Mouse (Mus musculus) subcutaneous adipose tissue, adult 2 months (tissue): ENCODE results near the gene Prtn3. TPM values are rescaled to one million over a fixed set of nuclear protein-coding genes. Genes with fewer than 3 reads are reported as not detected.

ENCODE experiments used
- polyA plus RNA-seq: library from polyadenylated mRNA; depleted of rRNA; stranded (reverse); fragments of >200 nt; gene quantifications from 2 replicates; pipeline ENCODE4 v1.2.3, GENCODE M21; 2012; ENCODE audit warnings: low replicate concordance; rRNA removed

The Prtn3 gene
- 9.6 and 15.2 TPM in 2 replicates for polyA plus RNA-seq

DNA sequence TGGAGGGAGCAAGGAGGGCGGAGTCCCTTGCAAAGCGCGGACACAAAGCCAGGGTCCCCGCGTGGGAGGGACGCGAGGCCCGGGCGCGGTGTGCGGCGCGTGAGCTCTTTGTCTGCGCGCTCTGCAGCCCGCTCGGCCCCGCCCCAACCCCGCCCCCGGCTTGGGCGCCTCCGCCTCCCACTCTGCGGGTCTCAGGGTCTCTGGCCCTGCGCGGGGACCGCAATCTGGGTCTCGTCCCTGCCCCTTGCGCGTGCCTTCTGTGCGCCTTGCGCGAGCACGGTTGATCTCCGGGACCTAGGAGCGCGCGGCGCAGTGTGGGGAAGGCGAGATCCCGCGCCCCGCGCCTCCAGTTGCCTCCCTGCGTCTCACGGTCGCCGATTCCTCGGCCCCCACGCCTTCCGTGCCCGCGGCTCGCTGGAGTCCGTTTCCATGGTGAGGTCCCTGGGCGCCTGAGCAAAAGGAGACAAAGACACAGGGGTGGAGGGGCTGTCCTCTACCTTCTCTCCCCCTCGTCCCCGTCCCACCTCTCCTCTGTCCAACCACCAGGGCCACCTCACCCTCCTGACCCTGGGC, at the start of gene Prtn3, which contains the start of gene Plppr3:
Prtn3 (plus strand) TSS at position 187 of the 573 bp plus-strand sequence.
Plppr3 (minus strand) TSS at position 345 of the 573 bp plus-strand sequence.

DNA sequence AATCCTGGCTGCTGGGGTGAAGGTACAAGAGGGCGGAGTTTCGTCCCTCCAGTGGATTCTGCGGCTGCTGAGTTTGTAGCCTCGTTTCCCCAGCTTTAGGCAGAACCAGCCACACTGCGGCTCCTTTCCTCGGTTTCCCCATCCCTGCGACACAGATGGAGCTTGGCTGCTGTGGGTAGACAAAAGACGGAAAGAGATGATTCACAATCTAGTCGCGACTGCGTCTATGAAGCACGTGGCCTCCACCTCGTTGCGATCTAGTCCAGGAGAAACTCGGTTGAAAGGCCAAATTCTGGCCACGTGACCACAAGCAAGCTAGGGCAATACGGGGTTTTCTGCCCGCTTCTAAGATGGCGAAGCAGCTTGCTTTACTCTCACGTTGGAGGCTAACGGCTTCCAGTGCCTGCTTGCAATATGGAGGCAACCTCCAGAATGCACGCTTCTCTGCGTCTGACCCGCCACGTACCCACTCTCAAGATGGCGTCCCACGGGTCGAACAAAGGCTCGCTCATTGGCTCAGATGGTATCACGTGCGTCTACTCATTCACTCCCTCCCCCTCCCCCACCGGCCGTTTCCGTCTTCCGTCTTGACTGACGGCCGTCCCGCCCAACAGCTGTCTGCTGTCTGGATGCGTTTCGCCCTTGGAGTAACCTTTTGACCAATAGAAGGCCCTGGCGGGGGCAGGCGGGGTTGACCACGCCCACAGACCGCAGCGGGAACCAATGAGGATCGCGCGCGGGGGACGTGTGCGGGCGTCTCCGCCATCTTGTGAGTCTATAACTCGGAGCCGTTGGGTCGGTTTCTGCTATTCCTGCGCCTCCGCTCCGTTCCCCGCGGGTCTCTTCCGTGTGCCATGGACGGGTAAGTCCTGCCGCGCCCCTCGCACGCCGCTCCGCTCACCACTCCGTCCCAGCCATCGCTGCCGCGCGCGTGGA, 20.1 kb upstream of the Prtn3 start, which contains the start of gene Ptbp1:
Ptbp1 (plus strand) TSS at position 568 of the 936 bp plus-strand sequence.

DNA sequence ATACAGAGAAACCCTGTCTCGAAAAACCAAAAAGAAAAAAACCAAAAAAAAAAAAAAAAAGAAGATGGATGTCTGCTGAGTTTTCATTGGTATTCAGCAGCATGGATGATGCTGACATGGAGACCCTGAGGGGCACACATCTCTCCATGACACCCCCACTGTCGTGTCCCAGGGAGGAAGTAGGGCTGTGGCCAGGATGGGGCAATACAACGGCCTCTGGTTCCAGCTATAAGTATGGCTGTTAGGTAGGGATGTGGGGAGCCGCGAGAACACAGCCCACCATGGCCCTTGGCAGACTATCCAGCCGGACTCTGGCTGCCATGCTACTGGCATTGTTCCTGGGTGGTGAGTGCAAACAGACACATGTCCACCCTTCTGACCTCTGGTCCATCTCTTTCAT, 11.8 kb downstream of the Prtn3 start, which contains the start of gene Elane:
Elane (plus strand) TSS at position 194 of the 400 bp plus-strand sequence.

DNA sequence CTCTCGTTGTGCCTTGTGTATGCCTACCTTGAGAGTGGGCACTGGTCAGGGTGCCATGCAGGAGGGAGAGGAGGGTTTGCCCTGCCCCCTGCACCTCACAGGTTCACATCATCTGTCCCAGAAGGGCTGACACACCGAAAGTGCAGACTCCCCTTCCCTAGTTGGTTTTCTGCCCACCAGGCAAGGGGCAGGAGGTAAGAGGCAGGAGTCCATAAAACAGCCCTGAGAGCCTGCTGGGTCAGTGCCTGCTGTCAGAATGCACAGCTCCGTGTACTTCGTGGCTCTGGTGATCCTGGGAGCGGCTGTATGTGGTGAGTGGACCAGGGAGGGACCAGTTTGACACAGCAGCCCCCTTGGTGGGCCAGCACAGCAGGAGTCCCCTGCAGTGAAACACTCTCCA, 16.4 kb downstream of the Prtn3 start, which contains the start of gene Cfd:
Cfd (plus strand) TSS at position 184 of the 400 bp plus-strand sequence.

DNA sequence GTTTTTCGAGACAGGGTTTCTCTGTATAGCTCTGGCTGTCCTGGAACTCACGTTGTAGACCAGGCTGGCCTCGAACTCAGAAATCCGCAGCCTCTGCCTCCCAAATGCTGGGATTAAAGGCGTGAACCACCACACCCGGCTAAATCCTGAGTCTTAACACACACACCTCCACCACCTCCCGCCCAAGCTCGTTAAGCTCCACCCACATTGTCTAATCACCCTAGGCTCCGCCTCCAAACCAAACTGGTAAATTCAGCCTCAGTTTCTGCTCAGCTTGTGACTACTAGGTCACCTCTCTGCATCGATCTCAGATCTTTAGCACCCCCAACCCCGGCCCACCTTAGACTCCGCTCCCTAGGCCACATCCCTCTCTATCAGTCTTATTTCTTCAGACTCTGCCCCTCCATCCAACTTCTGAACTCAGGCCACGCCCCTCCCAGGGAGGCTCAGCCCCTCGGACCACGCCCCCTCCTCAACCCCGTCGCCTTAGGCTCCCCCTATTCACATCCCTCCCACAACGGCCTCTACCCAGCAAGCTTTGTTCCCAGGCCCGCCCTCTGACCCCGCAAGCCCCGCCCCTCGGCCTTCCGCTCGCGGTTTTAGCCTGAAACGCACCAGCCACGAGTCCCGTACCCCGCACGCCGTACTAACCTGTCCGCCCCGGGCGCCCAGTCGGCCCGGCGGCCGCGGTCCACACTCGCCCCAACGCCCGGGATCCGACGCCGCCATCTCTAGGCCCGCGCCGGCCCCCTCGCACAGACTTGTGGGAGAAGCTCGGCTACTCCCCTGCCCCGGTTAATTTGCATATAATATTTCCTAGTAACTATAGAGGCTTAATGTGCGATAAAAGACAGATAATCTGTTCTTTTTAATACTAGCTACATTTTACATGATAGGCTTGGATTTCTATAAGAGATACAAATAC, 34.2 kb downstream of the Prtn3 start, which contains the start of gene Med16:
Med16 (minus strand) TSS at position 757 of the 925 bp plus-strand sequence.

DNA sequence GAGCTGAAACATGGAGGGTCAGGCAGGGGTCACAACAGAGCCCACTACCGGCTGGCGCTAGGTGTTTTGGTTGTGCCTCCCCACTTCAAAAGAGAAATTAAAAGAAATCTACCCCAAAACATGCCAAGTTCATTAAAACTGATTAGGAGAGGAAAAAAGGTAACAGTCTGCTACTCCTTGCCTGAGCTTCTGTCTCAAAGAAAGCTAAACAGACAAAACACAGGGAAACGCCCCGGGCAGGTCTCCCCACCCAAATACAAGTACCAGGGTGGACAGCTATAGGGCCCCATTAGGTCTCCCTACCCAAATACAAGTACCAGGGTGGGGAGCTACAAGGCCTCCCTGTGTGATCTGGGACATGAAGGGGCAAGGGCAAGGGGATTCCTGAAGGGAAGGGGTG, 36.3 kb downstream of the Prtn3 start, which contains the start of gene Gm26602:
Gm26602 (plus strand) TSS at position 301 of the 400 bp plus-strand sequence.

DNA sequence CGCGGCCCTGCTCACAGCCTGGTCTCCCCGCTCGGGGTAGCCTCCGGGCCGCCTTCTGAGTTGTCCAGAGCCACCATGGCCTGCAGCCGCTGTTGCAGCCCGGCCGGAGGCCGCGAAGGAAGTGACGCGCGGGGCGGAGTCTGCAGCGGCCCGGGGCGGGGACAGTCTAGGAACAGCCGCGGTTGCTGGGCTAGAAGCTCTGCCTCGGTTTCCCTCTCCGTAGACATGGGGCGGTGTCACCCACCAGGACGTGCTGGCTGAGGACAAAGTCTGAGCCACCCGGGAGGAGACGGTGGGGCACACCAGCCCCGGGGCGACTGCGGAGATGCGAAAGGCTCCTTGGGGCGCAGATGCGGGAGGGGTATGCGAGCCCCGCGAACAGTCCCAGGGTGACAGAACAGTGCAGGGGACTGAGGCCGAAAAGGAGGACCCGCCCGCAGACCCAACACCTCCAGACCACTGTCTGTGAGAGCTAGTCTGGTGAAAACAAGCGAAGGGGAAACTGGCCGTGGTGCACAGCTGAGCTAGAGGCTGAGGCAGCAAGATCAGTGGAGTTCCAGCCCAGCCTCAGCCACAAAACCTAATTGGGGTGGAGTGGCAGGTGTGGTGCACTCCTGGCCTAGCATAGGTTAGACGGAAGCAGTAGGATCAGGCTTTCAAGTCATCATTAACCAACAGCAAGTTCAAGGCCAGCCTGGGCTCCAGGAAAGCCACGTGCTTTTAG, 42.7 kb downstream of the Prtn3 start, which contains the start of gene Kiss1r:
Kiss1r (plus strand) TSS at position 164 of the 724 bp plus-strand sequence.

DNA sequence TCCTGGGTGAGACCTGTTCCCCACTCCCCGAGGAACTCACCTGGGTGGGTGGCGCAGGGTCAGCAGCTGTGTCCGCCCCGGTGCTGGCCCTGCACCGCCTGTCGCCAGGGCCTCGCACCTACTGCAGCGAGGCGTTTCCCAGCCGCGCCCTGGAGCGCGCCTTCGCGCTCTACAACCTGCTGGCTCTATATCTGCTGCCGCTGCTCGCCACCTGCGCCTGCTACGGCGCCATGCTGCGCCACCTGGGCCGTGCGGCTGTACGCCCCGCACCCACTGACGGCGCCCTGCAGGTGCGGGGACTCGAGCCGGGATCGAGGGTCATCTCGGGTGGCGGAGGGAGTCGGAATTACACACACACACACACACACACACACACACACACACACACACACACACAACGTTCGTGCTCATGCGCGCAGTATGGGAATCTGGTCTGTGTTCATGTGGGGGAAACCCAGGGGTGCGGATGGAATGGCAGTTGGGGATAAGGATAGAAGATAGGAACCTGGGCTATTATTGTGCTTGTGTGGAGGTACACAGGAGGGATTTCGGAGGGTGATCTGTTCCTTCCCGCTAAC, 46.8 kb downstream of the Prtn3 start, which contains the start of gene R3hdm4:
R3hdm4 (minus strand) TSS at position 251 of the 578 bp plus-strand sequence.

DNA sequence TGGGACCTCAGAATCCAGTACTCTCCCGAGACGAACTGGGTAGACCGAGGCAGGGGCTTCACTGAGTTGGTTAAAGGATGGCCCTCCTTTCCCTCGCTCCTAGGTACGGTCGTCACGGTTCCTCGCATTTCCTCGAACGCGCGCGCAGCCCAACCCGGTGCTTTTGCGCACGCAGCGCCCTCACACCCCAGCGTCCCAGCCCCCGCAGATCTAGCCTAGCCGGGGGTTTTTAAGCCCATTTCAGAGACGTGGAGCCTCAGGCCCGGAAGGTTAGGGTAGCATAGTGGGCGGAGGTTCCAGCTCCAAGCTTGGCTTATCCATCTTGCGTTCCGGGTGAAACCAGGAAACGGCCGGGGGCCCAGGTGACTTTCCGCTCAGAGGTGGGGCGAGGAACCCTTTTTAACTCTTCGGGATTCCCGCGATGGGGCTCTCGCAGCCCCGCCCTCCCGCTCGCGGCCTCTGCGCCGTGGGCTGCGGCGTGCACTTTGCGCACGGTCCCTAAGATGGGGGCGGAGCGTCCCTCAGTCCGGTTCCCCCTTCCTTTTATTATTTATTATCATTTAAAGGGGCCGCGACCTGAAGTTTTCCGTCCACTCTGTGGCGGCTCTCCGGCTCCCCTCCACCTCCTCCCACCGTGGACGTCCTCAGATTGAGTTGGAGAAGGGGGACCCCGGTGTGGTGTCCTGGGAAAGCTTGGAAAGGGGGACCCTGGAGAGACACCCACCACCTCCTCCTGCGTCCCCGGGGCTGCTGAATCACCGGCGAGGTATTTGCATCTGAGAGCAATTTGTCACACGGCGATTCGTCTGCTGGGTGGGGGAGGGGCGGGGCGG, 52.4 kb downstream of the Prtn3 start, which contains the start of gene Arid3a:
Arid3a (plus strand) TSS at position 553 of the 833 bp plus-strand sequence.

Other genes with a start within 250 kb of the Prtn3 start
- gene Shc2, start 236.6 kb upstream of the Prtn3 start, polyA plus RNA-seq, result 11.9 and 35.3 TPM in 2 replicates
- not detected in 2 replicates for gene Odf3l2, start 228.7 kb upstream of the Prtn3 start, polyA plus RNA-seq
- 0.35 and 0.63 TPM in 2 replicates for gene Madcam1, start 209.9 kb upstream of the Prtn3 start, polyA plus RNA-seq
- 53.3 and 65.9 TPM in 2 replicates for gene Tpgs1, start 205.1 kb upstream of the Prtn3 start, polyA plus RNA-seq
- 199 and 244 TPM in 2 replicates for gene Cdc34, start 192.3 kb upstream of the Prtn3 start, polyA plus RNA-seq
- 0.96 and 1.0 TPM in 2 replicates for gene Gzmm, start 185.5 kb upstream of the Prtn3 start, polyA plus RNA-seq
- gene Bsg, start 170.0 kb upstream of the Prtn3 start, polyA plus RNA-seq, result 629 and 760 TPM in 2 replicates
- 2.0 and 3.2 TPM in 2 replicates for gene Hcn2, start 157.8 kb upstream of the Prtn3 start, polyA plus RNA-seq
- 53.4 and 66.9 TPM in 2 replicates for gene Polrmt, start 127.9 kb upstream of the Prtn3 start, polyA plus RNA-seq
- gene Fgf22, start 119.4 kb upstream of the Prtn3 start, polyA plus RNA-seq, result 0.26 TPM in 1 of 2 replicates, not detected in the other
- gene Rnf126, start 107.5 kb upstream of the Prtn3 start, polyA plus RNA-seq, result 70.2 and 152 TPM in 2 replicates
- 48.7 and 48.9 TPM in 2 replicates for gene Fstl3, start 97.2 kb upstream of the Prtn3 start, polyA plus RNA-seq
- gene Prss57, start 83.5 kb upstream of the Prtn3 start, polyA plus RNA-seq, result 0.17 and 0.19 TPM in 2 replicates
- 79.5 and 127 TPM in 2 replicates for gene Palm, start 80.9 kb upstream of the Prtn3 start, polyA plus RNA-seq
- 0.53 and 9.3 TPM in 2 replicates for gene Misp, start 53.5 kb upstream of the Prtn3 start, polyA plus RNA-seq
- gene Ptbp1, start 20.0 kb upstream of the Prtn3 start, polyA plus RNA-seq, result 143 and 437 TPM in 2 replicates
- gene Plppr3, start 158 bp downstream of the Prtn3 start, polyA plus RNA-seq, result 32.9 and 40.1 TPM in 2 replicates
- 1.6 and 3.3 TPM in 2 replicates for gene Elane, start 11.8 kb downstream of the Prtn3 start, polyA plus RNA-seq
- gene Cfd, start 16.4 kb downstream of the Prtn3 start, polyA plus RNA-seq, result 21,080 and 31,020 TPM in 2 replicates
- 55.6 and 79.3 TPM in 2 replicates for gene Med16, start 34.4 kb downstream of the Prtn3 start, polyA plus RNA-seq
- gene Gm26602, start 36.4 kb downstream of the Prtn3 start, polyA plus RNA-seq, result not detected in 2 replicates
- 9.9 and 10.5 TPM in 2 replicates for gene Kiss1r, start 42.5 kb downstream of the Prtn3 start, polyA plus RNA-seq
- 145 and 176 TPM in 2 replicates for gene R3hdm4, start 46.7 kb downstream of the Prtn3 start, polyA plus RNA-seq
- 3.0 and 9.3 TPM in 2 replicates for gene Arid3a, start 52.6 kb downstream of the Prtn3 start, polyA plus RNA-seq
- gene Wdr18, start 85.7 kb downstream of the Prtn3 start, polyA plus RNA-seq, result 46.4 and 57.2 TPM in 2 replicates
- gene Grin3b, start 96.2 kb downstream of the Prtn3 start, polyA plus RNA-seq, result 0.10 and 0.13 TPM in 2 replicates
- 273 and 278 TPM in 2 replicates for gene Tmem259, start 109.9 kb downstream of the Prtn3 start, polyA plus RNA-seq
- gene Cnn2, start 114.1 kb downstream of the Prtn3 start, polyA plus RNA-seq, result 63.8 and 191 TPM in 2 replicates
- 15.1 and 17.4 TPM in 2 replicates for gene Abca7, start 122.0 kb downstream of the Prtn3 start, polyA plus RNA-seq
- 32.7 and 52.3 TPM in 2 replicates for gene Arhgap45, start 142.2 kb downstream of the Prtn3 start, polyA plus RNA-seq
- gene Polr2e, start 165.3 kb downstream of the Prtn3 start, polyA plus RNA-seq, result 154 and 220 TPM in 2 replicates
- gene Gpx4, start 172.7 kb downstream of the Prtn3 start, polyA plus RNA-seq, result 955 and 2,154 TPM in 2 replicates
- gene Sbno2, start 231.1 kb downstream of the Prtn3 start, polyA plus RNA-seq, result 43.1 and 60.1 TPM in 2 replicates
- 146 and 147 TPM in 2 replicates for gene Stk11, start 241.3 kb downstream of the Prtn3 start, polyA plus RNA-seq